10 mouse cellular contexts compared by ENCODE assay signal in genomic region chr1:176879005-176879404, GRCm38 (mm10).
A peak's percentile ranks its signal among the peaks of the same experiment; 100 is the strongest.
DNase-seq lines count a peak whose midpoint lies in the region; ATAC-seq and TF ChIP-seq lines count a peak whose summit lies in the region.
"Had no signal": no experiment of that assay in that cellular context is flagged by ENCODE, and none has a peak within 500 bp of the region (broad histone marks: within the 10 kb centered on the region; RNA-seq: fewer than 3 reads in every experiment).

No protein-coding gene starts in this region.

- no peak for DNase-seq in left cerebral cortex, adult 2 months (ENCODE audit: extremely low spot score in 1 of 2, low spot score in 2 of 2)
- no peak for DNase-seq in left cerebral cortex, postnatal 36 days (ENCODE audit: low spot score in 2 of 2)
- no peak for DNase-seq in Patski (ENCODE audit: low read depth, low spot score)
- DNase-seq in embryo, embryonic 10.5 days (ENCODE audit: low spot score), result peak; percentile 82
- DNase-seq in midbrain, embryonic 11.5 days (ENCODE audit: low spot score, missing footprints), result no peak
- no peak for DNase-seq in kidney, postnatal 14 days
- DNase-seq in urinary bladder, adult 18-20 months (ENCODE audit: low spot score in 2 of 2), result no peak
- no peak for DNase-seq in gastrocnemius, postnatal 4 days (ENCODE audit: low spot score in 2 of 2)
- DNase-seq: adrenal gland, postnatal 36 days had no signal

- in situ Hi-C loops in Patski (cut with MboI; ENCODE audit: low pct_unique_long_range_greater_than_20kb), result loop anchor here (5.0 to 25.0 kb wide), 2 partner anchors 533 to 808 kb away; no protein-coding TSS in a partner anchor

- intact Hi-C loops in left cerebral cortex, adult 2 months (cut with DNase I), result loop anchor here (5.0 kb wide), 3 partner anchors 378 to 823 kb away; partner anchors contain the start of genes Akt3 and Zbtb18
- intact Hi-C loops in left cerebral cortex, postnatal 36 days (cut with DNase I), result loop anchor here (5.0 kb wide), 1 partner anchor 308 kb away; no protein-coding TSS in a partner anchor

- H3K27me3 ChIP-seq in Patski, result no peaks in the 10 kb centered on the region
- H3K27me3 ChIP-seq in midbrain, embryonic 11.5 days (ENCODE audit: control insufficient read depth, insufficient read depth, low read length), result no peaks in the 10 kb centered on the region
- H3K27me3 ChIP-seq: lung, embryonic 15.5 days had no signal

- peak overlapping the region; percentile 37; the same call in 1 of the 2 replicates for H3K27ac ChIP-seq in left cerebral cortex, adult 2 months
- 0 out of 2 replicates have a peak overlapping the region, but pooled peaks have one; percentile 78 for H3K27ac ChIP-seq in midbrain, embryonic 11.5 days (ENCODE audit: low read depth, low read length)
- H3K27ac ChIP-seq: lung, embryonic 15.5 days had no signal

- peaks cover 25% of the 10 kb centered on the region for H3K4me1 ChIP-seq in midbrain, embryonic 11.5 days (ENCODE audit: control insufficient read depth, insufficient read depth, low read length)
- H3K4me1 ChIP-seq: lung, embryonic 15.5 days had no signal

- 48% methylated on average over 2 of the region's 2 CpGs for WGBS in midbrain, embryonic 11.5 days

- H3K4me3 ChIP-seq in left cerebral cortex, adult 2 months, result no peak overlapping the region
- H3K4me3 ChIP-seq in midbrain, embryonic 11.5 days (ENCODE audit: low read depth, low read length), result no peak overlapping the region
- H3K4me3 ChIP-seq: lung, embryonic 15.5 days had no signal

- no peaks in the 10 kb centered on the region for H3K9me3 ChIP-seq in midbrain, embryonic 11.5 days (ENCODE audit: control insufficient read depth, low read length)
- H3K9me3 ChIP-seq: lung, embryonic 15.5 days had no signal

- POLR2A ChIA-PET in Patski (lab: Charles Lee), result no interaction called here

- ATAC-seq in Patski, result no peak
- peak; percentile 53; the same call in 1 of the 2 replicates for ATAC-seq in midbrain, embryonic 11.5 days (ENCODE audit: low FRiP score)

- TF ChIP-seq CTCF in left cerebral cortex, adult 2 months (IDR thresholded peaks at IDR 0.05), result peak; percentile 54
- peak; percentile 37 for TF ChIP-seq CTCF in Patski (IDR thresholded peaks at IDR 0.05)

- H3K4me2 ChIP-seq in midbrain, embryonic 11.5 days, result no peak overlapping the region
- H3K4me2 ChIP-seq: lung, embryonic 15.5 days had no signal

- no peaks in the 10 kb centered on the region for H3K36me3 ChIP-seq in midbrain, embryonic 11.5 days (ENCODE audit: control insufficient read depth, insufficient read depth, low read length)
- H3K36me3 ChIP-seq: lung, embryonic 15.5 days had no signal

- H3K9ac ChIP-seq in midbrain, embryonic 11.5 days (ENCODE audit: low read length), result no peak overlapping the region
- H3K9ac ChIP-seq: lung, embryonic 15.5 days had no signal

- CTCF ChIA-PET in Patski (lab: Charles Lee), result interaction anchor here (1.0 kb wide), 1 partner anchor 809 kb away, joined by 3 read pairs; no protein-coding TSS in a partner anchor
